Mouse (Mus musculus) stomach, postnatal 0 days (tissue): Measurements from ENCODE around the gene Emb. TPM values are rescaled to one million over a fixed set of nuclear protein-coding genes. Genes with fewer than 3 reads are reported as not detected.

Experiments used
- ATAC-seq: fragments of 200-750 bp; cut with Nextera tagmentation; 2 replicates; pipeline ENCODE4 v1.8.0; 2017; ENCODE audit not compliant: low FRiP score, low TSS enrichment
- DNase-seq: peaks from one replicate; pipeline ENCODE4 v3.0.0-alpha.2; 2016; ENCODE audit warnings: low spot score
- H3K27ac ChIP-seq: fragments of 300-500 bp; sonication (generic); replicated peaks from 2 replicates; pipeline ENCODE4 v1.5.1; 2014; ENCODE audit warnings: mild to moderate bottlenecking, control low read depth
- H3K27me3 ChIP-seq: fragments of 300-500 bp; sonication (generic); 2 replicates; pipeline ENCODE4 v1.6.1; 2014; ENCODE audit warnings: low read length; ENCODE audit not compliant: control insufficient read depth, insufficient read depth
- H3K36me3 ChIP-seq: fragments of 300-500 bp; sonication (generic); 2 replicates; pipeline ENCODE4 v1.6.1; 2014; ENCODE audit warnings: low read length, mixed read lengths; ENCODE audit not compliant: control insufficient read depth, insufficient read depth
- H3K4me1 ChIP-seq: fragments of 300-500 bp; sonication (generic); replicated peaks from 2 replicates; pipeline ENCODE4 v1.6.1; 2014; ENCODE audit warnings: antibody characterized with exemption; ENCODE audit not compliant: control insufficient read depth, insufficient read depth
- H3K4me2 ChIP-seq: fragments of 300-500 bp; sonication (generic); replicated peaks from 2 replicates; pipeline ENCODE4 v1.6.1; 2014; ENCODE audit warnings: low read depth, mild to moderate bottlenecking, control low read depth, moderate library complexity
- H3K4me3 ChIP-seq: fragments of 300-500 bp; sonication (generic); 2 replicates; pipeline ENCODE4 v1.5.1; 2014; ENCODE audit warnings: low read depth, low read length, control low read depth
- H3K9ac ChIP-seq: fragments of 300-500 bp; sonication (generic); 2 replicates; pipeline ENCODE4 v1.6.1; 2014; ENCODE audit warnings: mild to moderate bottlenecking, low read length, control low read depth, mixed read lengths
- H3K9me3 ChIP-seq: fragments of 300-500 bp; sonication (generic); 2 replicates; pipeline ENCODE4 v1.6.1; 2016; ENCODE audit warnings: low read length; ENCODE audit not compliant: control insufficient read depth
- CTCF ChIP-seq: IDR thresholded peaks from 2 replicates; pipeline ENCODE4 v1.5.1; 2016; ENCODE audit warnings: antibody characterized with exemption, low read depth, mild to moderate bottlenecking, moderate library complexity
- EP300 ChIP-seq: optimal IDR thresholded peaks from 2 replicates; pipeline ENCODE3; 2016; ENCODE audit warnings: antibody characterized with exemption
- WGBS: fragments of 180-500 bp; shearing (Covaris S2); extraction: QIAGEN DNeasy Blood & Tissue Kit; methylation state at CpG from one replicate; pipeline ENCODE4 v1.1.7; 2014; 5-methylcytosine and 5-hydroxymethylcytosine counted together
- polyA plus RNA-seq: library from polyadenylated mRNA; unstranded; fragments of >200 nt; fragmentation: Nextera tagmentation; extraction: Ambion mirVana; gene quantifications from 2 replicates; pipeline ENCODE4 v1.2.1, GENCODE M21; 2015

Emb gene
- polyA plus RNA-seq, 1 experiment from 2014 or later: 10.8 TPM

GRCm38 (mm10) chr13:117311446-117312225 lies 103.3 kb downstream of the Emb start:
- H3K36me3 ChIP-seq: no peaks in the 10 kb centered on the region
- no peaks in the 10 kb centered on the region for H3K27me3 ChIP-seq
- no peaks in the 10 kb centered on the region for H3K4me1 ChIP-seq
- H3K9me3 ChIP-seq: no peaks in the 10 kb centered on the region
- 0 out of 2 replicates have a peak overlapping the region, but pooled peaks have one; percentile 11 for H3K4me2 ChIP-seq
- H3K4me3 ChIP-seq: no peak overlapping the region
- 24% methylated on average over 24 of the region's 24 CpGs for WGBS
- H3K9ac ChIP-seq: no peak overlapping the region
- peak; percentile 80 for DNase-seq
- peak; percentile 95 for TF ChIP-seq CTCF
- no peak for TF ChIP-seq EP300
- H3K27ac ChIP-seq: no peak overlapping the region
- ATAC-seq: 0 out of 2 replicates have a peak, but pooled peaks have one; percentile 47

Other genes with a start within 250 kb of the Emb start
- 6.1 and 6.7 TPM in 2 replicates for gene Parp8, start 183.0 kb upstream of the Emb start, polyA plus RNA-seq
- 0.11 TPM in 1 of 2 replicates, not detected in the other for gene Gm17509, start 12.5 kb downstream of the Emb start, polyA plus RNA-seq